8 mouse cellular contexts compared by ENCODE assay signal in genomic region chr4:126200656-126201055, GRCm38 (mm10). TPM values are rescaled to one million over a fixed set of nuclear protein-coding genes. Genes with fewer than 3 reads are reported as not detected.
DNase-seq lines count a peak whose midpoint lies in the region; ATAC-seq and TF ChIP-seq lines count a peak whose summit lies in the region.

No protein-coding gene starts in this region.

- 18% methylated on average over 2 of the region's 2 CpGs for WGBS in kidney, postnatal 0 days
- WGBS in embryonic facial prominence, embryonic 12.5 days = 43% methylated on average over 2 of the region's 2 CpGs
- WGBS in hindbrain, embryonic 16.5 days = 70% methylated on average over 2 of the region's 2 CpGs
- WGBS in midbrain, embryonic 14.5 days = 80% methylated on average over 2 of the region's 2 CpGs

- intact Hi-C loops in left cerebral cortex, postnatal 25 days (cut with DNase I) = loop anchor here (5.0 kb wide), 1 partner anchor 552 kb away; the partner anchor contains the start of genes AU040320 and Ncdn

- no peak overlapping the region for H3K27ac ChIP-seq in kidney, postnatal 0 days
- H3K27ac ChIP-seq in embryonic facial prominence, embryonic 12.5 days = no peak overlapping the region
- no peak overlapping the region for H3K27ac ChIP-seq in hindbrain, embryonic 16.5 days (ENCODE audit: low read depth, low read length)
- no peak overlapping the region for H3K27ac ChIP-seq in midbrain, embryonic 14.5 days (replicated peaks; ENCODE audit: low read depth, low read length)

- H3K4me1 ChIP-seq in kidney, postnatal 0 days (replicated peaks; ENCODE audit: insufficient read depth, low read length) = peaks cover 24% of the 10 kb centered on the region
- H3K4me1 ChIP-seq in embryonic facial prominence, embryonic 12.5 days = peaks cover 25% of the 10 kb centered on the region
- H3K4me1 ChIP-seq in hindbrain, embryonic 16.5 days (ENCODE audit: control insufficient read depth, insufficient read depth, low read depth, low read length) = peaks cover 27% of the 10 kb centered on the region
- peaks cover 22% of the 10 kb centered on the region for H3K4me1 ChIP-seq in midbrain, embryonic 14.5 days (ENCODE audit: control insufficient read depth, insufficient read depth, low read length)

- H3K9me3 ChIP-seq in kidney, postnatal 0 days (replicated peaks; ENCODE audit: low read length) = no peaks in the 10 kb centered on the region
- no peaks in the 10 kb centered on the region for H3K9me3 ChIP-seq in embryonic facial prominence, embryonic 12.5 days
- H3K9me3 ChIP-seq in hindbrain, embryonic 16.5 days (ENCODE audit: control insufficient read depth, low read length) = no peaks in the 10 kb centered on the region
- H3K9me3 ChIP-seq in midbrain, embryonic 14.5 days (ENCODE audit: control insufficient read depth, low read length) = no peaks in the 10 kb centered on the region

- peak overlapping the region; percentile 56 for H3K4me3 ChIP-seq in kidney, postnatal 0 days (replicated peaks; ENCODE audit: low read depth, low read length)
- peak overlapping the region; percentile 83 for H3K4me3 ChIP-seq in embryonic facial prominence, embryonic 12.5 days
- H3K4me3 ChIP-seq in hindbrain, embryonic 16.5 days (ENCODE audit: low read length) = peak overlapping the region; percentile 61
- peak overlapping the region; percentile 76 for H3K4me3 ChIP-seq in midbrain, embryonic 14.5 days (replicated peaks; ENCODE audit: low read depth, low read length)

- peak overlapping the region; percentile 60 for H3K4me2 ChIP-seq in kidney, postnatal 0 days (ENCODE audit: low read length)
- H3K4me2 ChIP-seq in embryonic facial prominence, embryonic 12.5 days (replicated peaks) = peak overlapping the region; percentile 68
- H3K4me2 ChIP-seq in hindbrain, embryonic 16.5 days (ENCODE audit: low read length) = peak overlapping the region; percentile 66
- H3K4me2 ChIP-seq in midbrain, embryonic 14.5 days (ENCODE audit: low read length) = peak overlapping the region; percentile 84

- no peak for ATAC-seq in kidney, postnatal 0 days (replicated peaks; ENCODE audit: low FRiP score, low read depth)
- no peak for ATAC-seq in embryonic facial prominence, embryonic 12.5 days (ENCODE audit: insufficient number of reproducible peaks, insufficient read depth, low FRiP score, low TSS enrichment)
- no peak for ATAC-seq in hindbrain, embryonic 16.5 days
- no peak for ATAC-seq in midbrain, embryonic 14.5 days (ENCODE audit: low FRiP score, low TSS enrichment)

- no peaks in the 10 kb centered on the region for H3K36me3 ChIP-seq in kidney, postnatal 0 days (ENCODE audit: insufficient read depth, low read length)
- H3K36me3 ChIP-seq in embryonic facial prominence, embryonic 12.5 days = no peaks in the 10 kb centered on the region
- H3K36me3 ChIP-seq in hindbrain, embryonic 16.5 days (ENCODE audit: control insufficient read depth, insufficient read depth, low read length) = no peaks in the 10 kb centered on the region
- no peaks in the 10 kb centered on the region for H3K36me3 ChIP-seq in midbrain, embryonic 14.5 days (ENCODE audit: control insufficient read depth, insufficient read depth, low read length)

- DNase-seq in kidney, postnatal 0 days (ENCODE audit: low spot score) = no peak
- DNase-seq in kidney, postnatal 25 days = no peak
- no peak for DNase-seq in midbrain, embryonic 14.5 days
- DNase-seq in cerebellum, postnatal 25 days = no peak
- DNase-seq in spleen, postnatal 10 days (ENCODE audit: low spot score in 2 of 2) = no peak
- DNase-seq in left cerebral cortex, postnatal 25 days (ENCODE audit: low spot score in 2 of 2) = no peak

- TF ChIP-seq CTCF in kidney, postnatal 0 days (IDR thresholded peaks at IDR 0.05; ENCODE audit: low read depth) = no peak

- H3K27me3 ChIP-seq in kidney, postnatal 0 days (ENCODE audit: insufficient read depth, low read length) = no peaks in the 10 kb centered on the region
- no peaks in the 10 kb centered on the region for H3K27me3 ChIP-seq in embryonic facial prominence, embryonic 12.5 days
- no peaks in the 10 kb centered on the region for H3K27me3 ChIP-seq in hindbrain, embryonic 16.5 days (replicated peaks; ENCODE audit: control insufficient read depth, insufficient read depth, low read length)
- no peaks in the 10 kb centered on the region for H3K27me3 ChIP-seq in midbrain, embryonic 14.5 days (ENCODE audit: control insufficient read depth, insufficient read depth, low read length)

- H3K9ac ChIP-seq in kidney, postnatal 0 days (ENCODE audit: low read depth, low read length) = peak overlapping the region; percentile 81
- H3K9ac ChIP-seq in embryonic facial prominence, embryonic 12.5 days = peak overlapping the region; percentile 76
- H3K9ac ChIP-seq in hindbrain, embryonic 16.5 days (ENCODE audit: low read depth, low read length) = no peak overlapping the region
- H3K9ac ChIP-seq in midbrain, embryonic 14.5 days (replicated peaks; ENCODE audit: low read length) = no peak overlapping the region; the same call in 1 of the 2 replicates

RNA-seq across cellular contexts. Expression of gene Thrap3, which starts 1.9 kb away (rescaled TPM):
- polyA plus RNA-seq in kidney, postnatal 0 days (2015; fragmentation: Nextera tagmentation; extraction: Ambion mirVana) = 136 and 156 TPM in 2 replicates
- 298 and 302 TPM in 2 replicates for polyA plus RNA-seq in embryonic facial prominence, embryonic 12.5 days (2016; fragmentation: Nextera tagmentation; extraction: Ambion mirVana)
- polyA plus RNA-seq in hindbrain, embryonic 16.5 days (2015; fragmentation: Nextera tagmentation; extraction: Ambion mirVana) = 107 and 120 TPM in 2 replicates
- polyA plus RNA-seq in midbrain, embryonic 14.5 days (2014; fragmentation: Nextera tagmentation; extraction: Ambion mirVana) = 113 and 167 TPM in 2 replicates
- 100 to 1,000 TPM; 133 to 147 TPM for total RNA-seq in left cerebral cortex, postnatal 25 days (2021)

RNA-seq across cellular contexts. Expression of gene Sh3d21, which starts 37.4 kb away (rescaled TPM):
- polyA plus RNA-seq in kidney, postnatal 0 days (2015; fragmentation: Nextera tagmentation; extraction: Ambion mirVana) = 9.2 and 9.7 TPM in 2 replicates
- 7.0 and 8.4 TPM in 2 replicates for polyA plus RNA-seq in embryonic facial prominence, embryonic 12.5 days (2016; fragmentation: Nextera tagmentation; extraction: Ambion mirVana)
- 1.3 and 1.5 TPM in 2 replicates for polyA plus RNA-seq in hindbrain, embryonic 16.5 days (2015; fragmentation: Nextera tagmentation; extraction: Ambion mirVana)
- 0.89 and 1.1 TPM in 2 replicates for polyA plus RNA-seq in midbrain, embryonic 14.5 days (2014; fragmentation: Nextera tagmentation; extraction: Ambion mirVana)
- under 1 TPM; 0.27 to 0.69 TPM for total RNA-seq in left cerebral cortex, postnatal 25 days (2021)

RNA-seq across cellular contexts. Expression of gene Eva1b, which starts 53.1 kb away (rescaled TPM):
- polyA plus RNA-seq in kidney, postnatal 0 days (2015; fragmentation: Nextera tagmentation; extraction: Ambion mirVana) = 130 and 149 TPM in 2 replicates
- 68.9 and 69.4 TPM in 2 replicates for polyA plus RNA-seq in embryonic facial prominence, embryonic 12.5 days (2016; fragmentation: Nextera tagmentation; extraction: Ambion mirVana)
- polyA plus RNA-seq in hindbrain, embryonic 16.5 days (2015; fragmentation: Nextera tagmentation; extraction: Ambion mirVana) = 11.8 and 13.7 TPM in 2 replicates
- 7.8 and 12.3 TPM in 2 replicates for polyA plus RNA-seq in midbrain, embryonic 14.5 days (2014; fragmentation: Nextera tagmentation; extraction: Ambion mirVana)
- total RNA-seq in left cerebral cortex, postnatal 25 days (2021) = 1 to 10 TPM; 4.1 to 4.4 TPM

RNA-seq across cellular contexts. Expression of gene Map7d1, which starts 55.5 kb away (rescaled TPM):
- polyA plus RNA-seq in kidney, postnatal 0 days (2015; fragmentation: Nextera tagmentation; extraction: Ambion mirVana) = 22.4 and 27.3 TPM in 2 replicates
- 95.8 and 102 TPM in 2 replicates for polyA plus RNA-seq in embryonic facial prominence, embryonic 12.5 days (2016; fragmentation: Nextera tagmentation; extraction: Ambion mirVana)
- polyA plus RNA-seq in hindbrain, embryonic 16.5 days (2015; fragmentation: Nextera tagmentation; extraction: Ambion mirVana) = 59.8 and 71.7 TPM in 2 replicates
- 78.3 and 85.3 TPM in 2 replicates for polyA plus RNA-seq in midbrain, embryonic 14.5 days (2014; fragmentation: Nextera tagmentation; extraction: Ambion mirVana)
- 100 to 1,000 TPM; 253 to 255 TPM for total RNA-seq in left cerebral cortex, postnatal 25 days (2021)

Comparison
In these comparisons a context has a peak if more than half of its experiments do, and no peak if none do; other contexts are left out.
1. H3K9ac ChIP-seq: peak in kidney, postnatal 0 days (single experiment) and embryonic facial prominence, embryonic 12.5 days (single experiment); none in hindbrain, embryonic 16.5 days (single experiment) and midbrain, embryonic 14.5 days (single experiment).
2. Peak in every context shown above with its lines, with median percentiles within 50 percentile points of each other: H3K4me2 ChIP-seq and H3K4me3 ChIP-seq.